Mouse (Mus musculus): Measurements from ENCODE around the gene Rap1gap2. TPM values are rescaled to one million over a fixed set of nuclear protein-coding genes. Genes with fewer than 3 reads are reported as not detected.

Rap1gap2 gene
- polyA plus RNA-seq, 1 experiment: 133 TPM

DNA sequence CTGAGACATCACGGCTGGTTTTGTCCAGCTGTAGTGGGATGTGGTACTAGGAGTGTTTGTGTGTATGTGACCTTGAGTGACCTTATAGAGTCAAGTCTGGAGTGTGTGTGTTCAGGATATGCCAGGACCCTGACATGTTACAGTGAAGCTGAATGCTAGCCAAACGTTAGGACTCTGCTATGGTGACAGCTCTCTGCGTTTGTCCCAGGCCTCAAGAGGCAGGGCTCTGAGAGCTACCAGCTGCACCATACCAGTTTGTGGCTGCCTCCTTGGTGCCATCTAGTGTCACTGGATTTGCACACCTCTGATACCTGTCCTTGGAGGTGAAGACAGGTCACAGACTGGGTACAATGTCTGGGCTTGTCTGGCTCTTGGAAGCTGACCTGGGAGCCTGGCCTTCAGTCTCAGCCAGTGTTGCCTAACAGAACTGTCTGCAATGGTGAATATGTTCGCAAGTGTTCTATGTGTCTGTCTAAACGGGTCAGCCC is 60.1 kb downstream of the Rap1gap2 start:
- Histone ChIP-seq H3K27ac (ENCODE audit: insufficient read depth, low read length) (no peak overlapping the region), H3K4me3 (ENCODE audit: insufficient read depth, low read length) (no peak overlapping the region), H3K4me1 (ENCODE audit: control insufficient read depth, insufficient read depth, low read length) (peaks cover 14% of the 10 kb centered on the region)
- TF ChIP-seq POLR2A (IDR thresholded peaks at IDR 0.05; ENCODE audit: extremely low read depth, insufficient read depth, low read length): no peak
- no peak for TF ChIP-seq CTCF (IDR thresholded peaks at IDR 0.05; ENCODE audit: extremely low read depth, insufficient read depth, low read length)

DNA sequence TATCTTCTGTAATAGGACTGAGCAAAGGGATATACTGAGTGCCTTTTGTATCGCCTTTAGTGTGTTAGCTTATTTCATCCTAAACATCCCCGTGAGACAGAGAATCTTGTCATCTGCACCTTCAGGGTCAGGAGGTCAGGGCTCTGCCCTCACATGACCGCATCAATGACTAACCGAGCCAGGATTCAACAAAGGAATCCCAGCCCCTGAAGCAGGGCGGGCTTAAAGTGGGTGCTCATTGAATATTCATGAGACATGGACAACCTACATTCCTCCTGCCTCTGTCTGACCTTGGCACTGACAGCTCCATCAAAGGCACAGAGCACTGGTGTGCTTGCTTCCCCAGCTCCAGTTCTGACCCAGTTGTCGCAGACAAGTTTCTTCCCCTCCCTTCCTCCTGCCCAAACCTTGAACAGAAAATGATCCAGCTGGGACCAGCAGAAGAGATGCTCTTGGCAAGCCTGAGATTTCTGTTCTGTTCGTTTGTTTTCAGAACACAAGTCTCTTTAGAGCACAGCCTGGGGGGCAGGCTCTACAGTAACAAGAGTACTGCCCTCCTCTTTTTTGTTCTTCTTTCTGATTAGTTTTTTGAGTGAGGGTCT is 61.8 kb downstream of the Rap1gap2 start:
- H3K27ac ChIP-seq (ENCODE audit: insufficient read depth, low read length): no peak overlapping the region
- peaks cover 7% of the 10 kb centered on the region for H3K4me1 ChIP-seq (ENCODE audit: control insufficient read depth, insufficient read depth, low read length)
- H3K4me3 ChIP-seq (ENCODE audit: insufficient read depth, low read length): no peak overlapping the region
- TF ChIP-seq CTCF (IDR thresholded peaks at IDR 0.05; ENCODE audit: extremely low read depth, insufficient read depth, low read length) (no peak), POLR2A (IDR thresholded peaks at IDR 0.05; ENCODE audit: extremely low read depth, insufficient read depth, low read length) (no peak)

DNA sequence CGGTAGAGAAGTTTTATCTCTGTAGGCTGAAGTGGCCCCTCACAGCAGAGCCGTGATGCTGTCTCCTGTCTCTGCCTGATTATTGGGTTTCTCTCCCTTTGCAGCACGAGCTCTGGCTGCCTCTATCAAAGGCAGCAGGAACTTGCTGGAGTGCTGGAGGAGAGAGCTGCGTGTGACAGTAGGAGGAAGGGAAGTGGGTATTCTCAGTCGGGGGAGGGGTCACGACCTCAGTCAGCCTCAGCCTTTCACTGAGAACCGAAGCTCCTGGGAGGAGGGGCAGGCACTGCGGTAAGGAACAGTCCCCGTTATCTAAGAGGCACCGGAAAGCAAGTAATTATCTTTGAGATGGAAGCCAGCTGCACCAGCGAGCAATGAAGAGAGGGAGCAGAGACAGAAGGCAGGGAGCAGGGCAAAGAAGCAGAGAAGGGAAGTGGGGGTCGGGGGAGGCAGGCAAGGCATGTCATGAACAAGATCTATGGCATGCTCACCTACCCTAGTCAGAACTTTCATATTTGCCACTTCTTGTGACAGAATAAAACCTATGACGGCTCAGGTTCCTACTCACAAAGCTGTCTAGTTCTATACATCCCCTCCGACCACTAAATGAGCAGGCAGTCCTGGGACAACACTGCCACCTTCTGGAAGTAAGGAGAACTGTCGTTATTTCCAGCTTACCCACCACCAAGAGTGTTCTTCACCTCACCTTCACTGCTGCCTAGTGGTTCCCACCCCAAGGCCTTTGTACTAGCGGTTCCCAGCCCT is 63.6 kb downstream of the Rap1gap2 start:
- H3K27ac ChIP-seq (ENCODE audit: insufficient read depth, low read length): no peak overlapping the region
- peak overlapping the region; percentile 15 for H3K4me3 ChIP-seq (ENCODE audit: insufficient read depth, low read length)
- H3K4me1 ChIP-seq (ENCODE audit: control insufficient read depth, insufficient read depth, low read length): peaks cover 7% of the 10 kb centered on the region
- TF ChIP-seq POLR2A (IDR thresholded peaks at IDR 0.05; ENCODE audit: extremely low read depth, insufficient read depth, low read length) (no peak), CTCF (IDR thresholded peaks at IDR 0.05; ENCODE audit: extremely low read depth, insufficient read depth, low read length) (peak; percentile 95)

DNA sequence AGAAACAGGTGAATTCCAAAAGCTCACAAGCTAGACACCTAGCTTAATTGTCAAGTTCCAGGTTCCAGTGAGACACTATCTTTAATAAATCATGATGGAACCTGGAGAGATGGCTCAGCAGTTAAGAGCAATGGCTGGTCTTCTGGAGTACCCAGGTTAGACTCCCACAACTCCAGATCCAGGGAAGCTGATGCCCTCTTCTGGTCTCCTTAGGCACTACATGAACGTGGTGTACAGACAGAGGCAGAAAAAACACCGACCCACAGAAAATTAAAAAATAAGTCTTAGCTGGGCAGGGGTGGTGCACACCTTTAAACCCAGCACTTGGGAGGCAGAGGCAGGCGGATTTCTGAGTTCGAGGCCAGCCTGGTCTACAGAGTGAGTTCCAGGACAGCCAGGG is 64.5 kb downstream of the Rap1gap2 start:
- no peak overlapping the region for H3K27ac ChIP-seq (ENCODE audit: insufficient read depth, low read length)
- peaks cover 4% of the 10 kb centered on the region for H3K4me1 ChIP-seq (ENCODE audit: control insufficient read depth, insufficient read depth, low read length)
- no peak overlapping the region for H3K4me3 ChIP-seq (ENCODE audit: insufficient read depth, low read length)
- TF ChIP-seq POLR2A (IDR thresholded peaks at IDR 0.05; ENCODE audit: extremely low read depth, insufficient read depth, low read length): no peak
- peak; percentile 64 for TF ChIP-seq CTCF (IDR thresholded peaks at IDR 0.05; ENCODE audit: extremely low read depth, insufficient read depth, low read length)

DNA sequence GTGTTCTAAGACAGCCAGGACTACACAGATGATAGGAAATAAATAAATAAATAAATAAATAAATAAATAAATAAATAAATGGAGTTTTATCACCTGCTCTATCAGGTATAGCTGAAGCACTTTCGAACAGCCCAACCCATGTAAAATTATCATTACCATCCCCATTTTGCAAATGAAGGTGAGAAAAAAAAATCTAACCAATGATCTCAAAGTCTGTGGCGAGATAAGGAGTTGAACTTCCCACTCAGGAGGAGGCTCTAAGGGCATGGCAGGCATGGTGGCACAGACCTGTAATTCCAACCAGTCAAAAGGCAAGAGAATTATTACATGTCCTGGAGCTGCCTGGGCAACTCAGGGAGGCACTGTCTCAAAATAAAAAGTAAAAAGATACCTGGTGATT is 65.2 kb downstream of the Rap1gap2 start:
- H3K4me1 ChIP-seq (ENCODE audit: control insufficient read depth, insufficient read depth, low read length): peaks cover 4% of the 10 kb centered on the region
- H3K27ac ChIP-seq (ENCODE audit: insufficient read depth, low read length): no peak overlapping the region
- H3K4me3 ChIP-seq (ENCODE audit: insufficient read depth, low read length): no peak overlapping the region
- TF ChIP-seq POLR2A (IDR thresholded peaks at IDR 0.05; ENCODE audit: extremely low read depth, insufficient read depth, low read length) (no peak), CTCF (IDR thresholded peaks at IDR 0.05; ENCODE audit: extremely low read depth, insufficient read depth, low read length) (no peak)

DNA sequence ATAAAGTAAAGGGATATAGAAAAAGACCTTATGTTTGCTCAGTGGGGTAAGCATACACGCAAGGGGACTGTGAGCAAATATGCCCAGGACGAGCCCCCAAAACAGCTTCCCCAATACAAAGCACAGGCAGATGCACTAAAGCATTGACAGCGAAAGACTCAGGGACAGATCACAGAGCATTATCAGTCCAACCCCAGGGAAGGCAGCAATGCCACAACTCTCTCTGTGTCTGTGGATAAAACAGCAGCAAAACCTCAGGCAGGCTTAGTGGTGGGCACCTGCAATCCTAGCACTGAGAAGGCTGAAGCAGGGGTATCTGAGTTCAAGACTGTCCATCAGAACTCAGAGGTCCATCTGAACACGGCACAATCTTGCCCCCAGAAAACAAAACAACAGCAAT is 73.4 kb downstream of the Rap1gap2 start:
- no peaks in the 10 kb centered on the region; the same call in 1 of the 2 replicates for H3K4me1 ChIP-seq (ENCODE audit: control insufficient read depth, insufficient read depth, low read length)
- H3K27ac ChIP-seq (ENCODE audit: insufficient read depth, low read length): no peak overlapping the region
- no peak for TF ChIP-seq CTCF (IDR thresholded peaks at IDR 0.05; ENCODE audit: extremely low read depth, insufficient read depth, low read length)
- TF ChIP-seq POLR2A (IDR thresholded peaks at IDR 0.05; ENCODE audit: extremely low read depth, insufficient read depth, low read length): no peak
- no peak overlapping the region for H3K4me3 ChIP-seq (ENCODE audit: insufficient read depth, low read length)

DNA sequence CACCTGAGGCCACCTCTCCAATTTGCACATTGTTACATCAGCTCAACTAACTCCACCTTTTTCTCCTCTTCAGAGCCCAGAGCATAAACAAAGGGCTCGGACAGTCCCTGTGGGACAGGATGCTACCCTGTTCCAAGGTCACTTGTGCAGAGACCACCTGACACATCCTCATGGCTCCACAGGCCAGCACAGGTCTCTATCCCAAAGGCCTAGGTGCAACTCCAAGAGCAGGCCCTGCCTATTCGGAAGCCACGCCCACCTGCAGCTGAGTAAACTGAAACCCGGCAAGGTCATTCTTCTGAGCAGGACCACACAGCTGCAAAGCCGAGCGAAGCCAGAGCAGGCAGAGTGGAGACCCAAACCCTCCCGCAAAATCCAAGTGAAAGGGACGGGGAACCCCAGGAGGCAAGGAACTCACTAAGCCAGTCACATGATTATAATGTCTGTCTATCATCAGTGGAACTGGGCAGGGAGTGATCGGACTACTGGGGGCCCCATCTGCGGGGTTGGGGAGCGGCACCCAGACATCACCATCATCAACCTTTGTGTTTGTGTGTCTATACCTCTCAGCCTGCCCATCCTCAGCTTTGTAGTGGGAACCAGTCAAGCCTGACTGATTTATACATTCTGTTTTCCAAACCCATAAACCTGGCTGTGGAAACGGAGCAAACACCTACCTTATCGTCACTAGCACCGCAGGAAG is 74.4 kb downstream of the Rap1gap2 start:
- Histone ChIP-seq H3K4me3 (ENCODE audit: insufficient read depth, low read length) (no peak overlapping the region), H3K4me1 (ENCODE audit: control insufficient read depth, insufficient read depth, low read length) (no peaks in the 10 kb centered on the region; the same call in 1 of the 2 replicates), H3K27ac (ENCODE audit: insufficient read depth, low read length) (no peak overlapping the region)
- TF ChIP-seq CTCF (IDR thresholded peaks at IDR 0.05; ENCODE audit: extremely low read depth, insufficient read depth, low read length) (no peak), POLR2A (IDR thresholded peaks at IDR 0.05; ENCODE audit: extremely low read depth, insufficient read depth, low read length) (no peak)

DNA sequence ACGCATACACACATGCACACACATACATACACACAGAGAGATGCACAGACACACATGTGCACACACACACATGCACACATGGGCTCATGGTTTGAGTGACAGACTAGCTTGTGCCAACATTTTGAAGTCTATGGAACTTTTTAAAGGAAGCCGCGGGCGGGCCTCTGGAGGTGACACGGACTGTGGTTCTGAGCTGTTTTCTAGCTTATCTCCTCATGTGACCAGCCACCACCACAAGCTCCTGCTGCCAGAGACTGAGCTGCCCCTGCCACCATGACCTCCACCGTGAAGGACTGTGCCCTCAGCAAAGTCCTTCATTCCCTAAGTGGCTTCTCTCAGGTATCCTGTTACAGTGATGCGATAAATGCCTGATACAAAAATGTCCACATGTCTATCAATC is 76.3 kb downstream of the Rap1gap2 start:
- TF ChIP-seq POLR2A (IDR thresholded peaks at IDR 0.05; ENCODE audit: extremely low read depth, insufficient read depth, low read length) (no peak), CTCF (IDR thresholded peaks at IDR 0.05; ENCODE audit: extremely low read depth, insufficient read depth, low read length) (no peak)
- H3K27ac ChIP-seq (ENCODE audit: insufficient read depth, low read length): no peak overlapping the region
- peaks cover 2% of the 10 kb centered on the region; the same call in 1 of the 2 replicates for H3K4me1 ChIP-seq (ENCODE audit: control insufficient read depth, insufficient read depth, low read length)
- H3K4me3 ChIP-seq (ENCODE audit: insufficient read depth, low read length): no peak overlapping the region

DNA sequence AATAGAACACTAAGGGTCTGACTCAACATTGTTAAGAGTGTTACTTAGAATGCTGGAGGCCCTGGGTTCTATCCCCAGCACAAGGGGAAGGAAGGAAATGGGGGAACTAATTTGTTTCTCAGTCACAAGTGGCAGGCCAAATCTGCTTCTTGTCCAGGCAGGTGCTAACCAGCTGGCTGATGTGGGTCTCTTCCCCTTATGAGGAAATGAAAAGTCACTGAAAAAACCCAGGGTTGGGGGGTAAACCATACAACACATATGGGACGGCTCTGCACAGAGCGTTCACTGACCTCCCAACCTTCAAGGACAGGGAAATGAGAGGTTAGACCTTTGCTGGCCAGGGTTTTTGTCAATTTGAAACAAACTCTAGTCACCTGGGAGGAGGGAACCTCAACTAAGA is 77.7 kb downstream of the Rap1gap2 start:
- TF ChIP-seq CTCF (IDR thresholded peaks at IDR 0.05; ENCODE audit: extremely low read depth, insufficient read depth, low read length): no peak
- no peak for TF ChIP-seq POLR2A (IDR thresholded peaks at IDR 0.05; ENCODE audit: extremely low read depth, insufficient read depth, low read length)
- H3K4me3 ChIP-seq (ENCODE audit: insufficient read depth, low read length): no peak overlapping the region
- H3K4me1 ChIP-seq (ENCODE audit: control insufficient read depth, insufficient read depth, low read length): peaks cover 3% of the 10 kb centered on the region; the same call in 1 of the 2 replicates
- H3K27ac ChIP-seq (ENCODE audit: insufficient read depth, low read length): no peak overlapping the region

All from cortical plate, adult 2 months (tissue).